Mouse (Mus musculus) ES-Bruce4 (cell line): ENCODE results near the gene Nlk.

Experiments
- CTCF ChIP-seq: IDR thresholded peaks from one replicate; pipeline ENCODE4 v1.8.1; 2011; ENCODE audit warnings: low read depth, low read length
- POLR2A ChIP-seq: IDR thresholded peaks from one replicate; pipeline ENCODE4 v1.8.1; 2011; ENCODE audit warnings: low read length; ENCODE audit not compliant: insufficient read depth

DNA sequence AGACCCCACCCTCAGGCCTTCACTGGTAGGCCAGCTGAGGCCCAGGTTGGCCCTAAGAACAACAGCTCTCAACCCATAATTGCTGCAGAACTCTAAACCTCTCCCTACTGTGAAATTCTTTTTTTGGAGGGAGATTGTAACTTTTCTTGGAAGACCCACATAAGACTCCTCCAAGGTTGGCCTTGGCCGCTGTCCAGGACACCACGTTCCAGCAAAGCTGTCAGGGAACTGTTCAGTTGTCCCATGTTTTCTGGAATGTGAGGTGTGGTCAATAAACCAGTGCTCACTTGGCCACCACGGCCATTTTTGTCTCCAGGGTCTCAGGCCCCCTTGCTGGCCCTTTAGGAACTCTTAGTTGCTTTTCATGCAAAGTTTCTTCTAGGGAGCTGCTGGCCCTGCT is 175.3 kb downstream of the Nlk start:
- TF ChIP-seq POLR2A (no peak), CTCF (no peak)
